Mouse (Mus musculus) MEL (cell line): ENCODE measurements around the gene March10. TPM values are rescaled to one million over a fixed set of nuclear protein-coding genes. Genes with fewer than 3 reads are reported as not detected.

Experiments used
- DNase-seq: peaks from one replicate; pipeline ENCODE4 v3.0.0; 2011; ENCODE audit warnings: low read depth, low spot score
- H3K27ac ChIP-seq: 2 replicates; pipeline ENCODE4 v1.5.1; 2012; ENCODE audit warnings: low read depth, mild to moderate bottlenecking, control low read depth, low read length, moderate library complexity; ENCODE audit not compliant: control insufficient read depth
- H3K27me3 ChIP-seq, 2 experiments: fragments of 150-350 bp in 1 of 2; sonication (generic) in 1 of 2; 2 replicates each; pipeline ENCODE4 v1.6.1; 2012; ENCODE audit warnings: low read length in 2 of 2, mild to moderate bottlenecking in 2 of 2, improper control_type of control experiment in 1 of 2, moderate library complexity in 1 of 2; ENCODE audit not compliant: insufficient read depth in 2 of 2, control insufficient read depth in 1 of 2
- H3K36me3 ChIP-seq, 2 experiments: 2 replicates each; pipeline ENCODE4 v1.6.1; 2012 to 2014; ENCODE audit warnings: low read length in 2 of 2, improper control_type of control experiment in 1 of 2, inconsistent platforms in 1 of 2, mild to moderate bottlenecking in 1 of 2; ENCODE audit not compliant: insufficient read depth in 2 of 2, control insufficient read depth in 1 of 2
- H3K4me1 ChIP-seq, 2 experiments: fragments of 150-350 bp in 1 of 2; sonication (generic) in 1 of 2; 2 replicates each; pipeline ENCODE4 v1.6.1; 2012; ENCODE audit warnings: low read length in 2 of 2, improper control_type of control experiment in 1 of 2, mild to moderate bottlenecking in 1 of 2; ENCODE audit not compliant: insufficient read depth in 2 of 2, control insufficient read depth in 1 of 2
- H3K4me3 ChIP-seq, 2 experiments: fragments of 150-350 bp in 1 of 2; sonication (generic) in 1 of 2; 2 replicates each; pipeline ENCODE4 v1.5.1; 2012; ENCODE audit warnings: low read depth in 2 of 2, low read length in 2 of 2, mild to moderate bottlenecking in 2 of 2, moderate library complexity in 2 of 2, control low read depth in 1 of 2, improper control_type of control experiment in 1 of 2; ENCODE audit not compliant: control insufficient read depth in 1 of 2, insufficient read depth in 1 of 2
- H3K79me2 ChIP-seq: 2 replicates; pipeline ENCODE4 v1.6.1; 2012; ENCODE audit warnings: mild to moderate bottlenecking, low read length, moderate library complexity; ENCODE audit not compliant: control insufficient read depth, poor library complexity, insufficient read depth
- H3K9ac ChIP-seq: 2 replicates; pipeline ENCODE4 v1.6.1; 2012; ENCODE audit warnings: low read depth, mild to moderate bottlenecking, control low read depth, low read length, moderate library complexity; ENCODE audit not compliant: control insufficient read depth, poor library complexity, severe bottlenecking
- H3K9me3 ChIP-seq: fragments of 150-350 bp; sonication (generic); replicated peaks from 2 replicates; pipeline ENCODE4 v1.6.1; 2012; ENCODE audit warnings: mild to moderate bottlenecking, low read length, improper control_type of control experiment, moderate library complexity; ENCODE audit not compliant: insufficient read depth
- BHLHE40 ChIP-seq: IDR thresholded peaks from 2 replicates; pipeline ENCODE4 v1.6.1; 2012; ENCODE audit warnings: low read depth, mild to moderate bottlenecking, inconsistent platforms, low read length, improper control_type of control experiment, borderline replicate concordance
- CHD1 ChIP-seq: IDR thresholded peaks from 2 replicates; pipeline ENCODE4 v1.6.1; 2012; ENCODE audit warnings: low read depth, mild to moderate bottlenecking, inconsistent platforms, low read length, improper control_type of control experiment
- CHD2 ChIP-seq: IDR thresholded peaks from 2 replicates; pipeline ENCODE4 v1.6.1; 2011; ENCODE audit warnings: low read length, improper control_type of control experiment
- CTCF ChIP-seq, 3 experiments: IDR thresholded peaks in 2 of 3; conservative IDR thresholded peaks in 1 of 3; 2 replicates each; pipeline ENCODE4 v1.5.1; 2011 to 2012; ENCODE audit warnings: low read length in 3 of 3, low read depth in 2 of 3, mild to moderate bottlenecking in 2 of 3, improper control_type of control experiment in 1 of 3, inconsistent platforms in 1 of 3, mixed read lengths in 1 of 3, moderate library complexity in 1 of 3; ENCODE audit not compliant: control insufficient read depth in 1 of 3, insufficient read depth in 1 of 3, poor library complexity in 1 of 3, severe bottlenecking in 1 of 3
- E2F4 ChIP-seq: IDR thresholded peaks from 2 replicates; pipeline ENCODE4 v1.6.1; 2011; ENCODE audit warnings: low read depth, low read length, improper control_type of control experiment, borderline replicate concordance
- ETS1 ChIP-seq: IDR thresholded peaks from 2 replicates; pipeline ENCODE4 v1.6.1; 2012; ENCODE audit warnings: low read depth, mild to moderate bottlenecking, inconsistent platforms, low read length, improper control_type of control experiment, moderate library complexity
- GABPA ChIP-seq: IDR thresholded peaks from 2 replicates; pipeline ENCODE4 v1.6.1; 2012; ENCODE audit warnings: low read depth, mild to moderate bottlenecking, inconsistent platforms, low read length, improper control_type of control experiment, moderate library complexity
- GATA1 ChIP-seq: IDR thresholded peaks from 2 replicates; pipeline ENCODE4 v1.6.1; 2011; ENCODE audit warnings: low read depth, low read length, improper control_type of control experiment
- JUND ChIP-seq: IDR thresholded peaks from 2 replicates; pipeline ENCODE4 v1.6.1; 2011; ENCODE audit warnings: low read depth, mild to moderate bottlenecking, improper control_type of control experiment, low read length
- MAZ ChIP-seq: IDR thresholded peaks from 2 replicates; pipeline ENCODE4 v1.6.1; 2012; ENCODE audit warnings: low read depth, mild to moderate bottlenecking, inconsistent platforms, low read length, improper control_type of control experiment
- MXI1 ChIP-seq: IDR thresholded peaks from 2 replicates; pipeline ENCODE4 v1.6.1; 2011; ENCODE audit warnings: mild to moderate bottlenecking, low read depth, low read length, improper control_type of control experiment
- MYB ChIP-seq: IDR thresholded peaks from 2 replicates; pipeline ENCODE4 v1.6.1; 2011; ENCODE audit warnings: mild to moderate bottlenecking, low read depth, low read length, improper control_type of control experiment
- MYC ChIP-seq: IDR thresholded peaks from 2 replicates; pipeline ENCODE4 v1.6.1; 2011; ENCODE audit warnings: low read depth, mild to moderate bottlenecking, low read length, improper control_type of control experiment, moderate library complexity
- NELFE ChIP-seq: IDR thresholded peaks from 2 replicates; pipeline ENCODE4 v1.6.1; 2011; ENCODE audit warnings: low read depth, low read length, improper control_type of control experiment
- POLR2A ChIP-seq, 2 experiments: IDR thresholded peaks; 2 replicates each; pipeline ENCODE4 v1.6.1; 2011 to 2012; ENCODE audit warnings: low read length in 2 of 2, mild to moderate bottlenecking in 2 of 2, control low read depth in 1 of 2, improper control_type of control experiment in 1 of 2, low read depth in 1 of 2, moderate library complexity in 1 of 2; ENCODE audit not compliant: control insufficient read depth in 1 of 2, insufficient read depth in 1 of 2, poor library complexity in 1 of 2
- POLR2AphosphoS2 ChIP-seq: IDR thresholded peaks from 2 replicates; pipeline ENCODE4 v1.6.1; 2011; ENCODE audit warnings: low read length, improper control_type of control experiment
- POLR2AphosphoS5 ChIP-seq: IDR thresholded peaks from 2 replicates; pipeline ENCODE4 v1.6.1; 2012; ENCODE audit warnings: low read depth, borderline replicate concordance, mild to moderate bottlenecking, inconsistent platforms, low read length, moderate library complexity, mixed read lengths
- TAL1 ChIP-seq: IDR thresholded peaks from 2 replicates; pipeline ENCODE4 v1.6.1; 2012; ENCODE audit warnings: mild to moderate bottlenecking, inconsistent platforms, low read length, moderate library complexity, mixed read lengths
- TBP ChIP-seq: IDR thresholded peaks from 2 replicates; pipeline ENCODE4 v1.8.0; 2011; ENCODE audit warnings: low read depth, low read length, improper control_type of control experiment
- TCF12 ChIP-seq: IDR thresholded peaks from 2 replicates; pipeline ENCODE4 v1.6.1; 2014; ENCODE audit warnings: low read depth, mild to moderate bottlenecking, inconsistent platforms, low read length, improper control_type of control experiment, moderate library complexity
- UBTF ChIP-seq: IDR thresholded peaks from 2 replicates; pipeline ENCODE4 v1.6.1; 2012; ENCODE audit warnings: low read depth, mild to moderate bottlenecking, inconsistent platforms, low read length, improper control_type of control experiment, moderate library complexity, borderline replicate concordance; ENCODE audit not compliant: insufficient read depth
- USF1 ChIP-seq: IDR thresholded peaks from 2 replicates; pipeline ENCODE4 v1.6.1; 2014; ENCODE audit warnings: low read depth, mild to moderate bottlenecking, inconsistent platforms, low read length, improper control_type of control experiment, moderate library complexity
- USF2 ChIP-seq, 2 experiments: IDR thresholded peaks; 2 replicates each; pipeline ENCODE4 v1.6.1; 2011 to 2012; ENCODE audit warnings: improper control_type of control experiment in 2 of 2, low read length in 2 of 2, borderline replicate concordance in 1 of 2, inconsistent platforms in 1 of 2, low read depth in 1 of 2, mild to moderate bottlenecking in 1 of 2; ENCODE audit not compliant: insufficient read depth in 1 of 2
- ZC3H11A ChIP-seq: IDR thresholded peaks from 2 replicates; pipeline ENCODE4 v1.6.1; 2012; ENCODE audit warnings: low read depth, mild to moderate bottlenecking, inconsistent platforms, low read length, improper control_type of control experiment
- ZKSCAN1 ChIP-seq: IDR thresholded peaks from 2 replicates; pipeline ENCODE4 v1.6.1; 2012; ENCODE audit warnings: low read depth, mild to moderate bottlenecking, inconsistent platforms, low read length, improper control_type of control experiment, moderate library complexity
- ZMIZ1 ChIP-seq: IDR thresholded peaks from 2 replicates; pipeline ENCODE4 v1.6.1; 2012; ENCODE audit warnings: low read depth, mild to moderate bottlenecking, inconsistent platforms, low read length, improper control_type of control experiment, moderate library complexity
- ZNF384 ChIP-seq: IDR thresholded peaks from 2 replicates; pipeline ENCODE4 v1.6.1; 2012; ENCODE audit warnings: low read depth, mild to moderate bottlenecking, inconsistent platforms, low read length, improper control_type of control experiment
- polyA plus RNA-seq, 2 experiments: library from polyadenylated mRNA; stranded (reverse) in 1 of 2; unstranded in 1 of 2; fragments of >175 nt in 1 of 2; fragments of >200 nt in 1 of 2; gene quantifications; 2 replicates each; pipeline versions ENCODE4 v1.2.1 to v1.2.4; 2012; ENCODE audit warnings: low replicate concordance in 2 of 2, low read depth in 1 of 2; ENCODE audit not compliant: insufficient read length in 2 of 2, insufficient read depth in 1 of 2, missing spikeins in 1 of 2
- total RNA-seq: library from RNA; depleted of rRNA; stranded (reverse); fragments of 300-350 nt; gene quantifications from 2 replicates; pipeline ENCODE4 v1.2.3, GENCODE M21; 2012

March10 gene
- total and polyA plus RNA-seq, 3 experiments, result not detected

GRCm38 (mm10) chr11:105332468-105332867, 124.1 kb downstream of the March10 start (continued):
- TF ChIP-seq POLR2AphosphoS5 (no peak), CHD2 (no peak), MXI1 (no peak), ZKSCAN1 (no peak), NELFE (no peak), USF2 (IDR thresholded peaks at IDR 0.05; ENCODE audit: borderline replicate concordance in 1 of 2, insufficient read depth in 1 of 2, low read depth in 1 of 2, low read length in 2 of 2) (no peak), CHD1 (no peak), BHLHE40 (no peak), GATA1 (no peak), MYC (no peak), ZNF384 (no peak), POLR2AphosphoS2 (no peak), ZMIZ1 (no peak), USF1 (no peak), MAZ (no peak), JUND (no peak), E2F4 (no peak), TAL1 (no peak)

GRCm38 (mm10) chr11:105331732-105332131, 124.8 kb downstream of the March10 start:
- no peak for TF ChIP-seq MXI1
- no peak for TF ChIP-seq UBTF
- TF ChIP-seq MYC, result no peak
- no peak for TF ChIP-seq CHD2
- TF ChIP-seq JUND, result no peak
- TF ChIP-seq USF2 (IDR thresholded peaks at IDR 0.05; ENCODE audit: borderline replicate concordance in 1 of 2, insufficient read depth in 1 of 2, low read depth in 1 of 2, low read length in 2 of 2), result no peak
- TF ChIP-seq ETS1, result no peak
- TF ChIP-seq MYB, result no peak
- TF ChIP-seq GABPA, result no peak
- TF ChIP-seq POLR2A (IDR thresholded peaks at IDR 0.05; ENCODE audit: control insufficient read depth in 1 of 2, insufficient read depth in 1 of 2, low read depth in 1 of 2, low read length in 2 of 2, poor library complexity in 1 of 2), result no peak
- TF ChIP-seq NELFE, result no peak
- no peak for TF ChIP-seq MAZ
- TF ChIP-seq GATA1, result no peak
- no peak for TF ChIP-seq ZC3H11A
- TF ChIP-seq E2F4, result no peak
- TF ChIP-seq TCF12, result no peak
- no peak for TF ChIP-seq POLR2AphosphoS2
- TF ChIP-seq ZNF384, result no peak
- TF ChIP-seq CTCF (IDR thresholded peaks at IDR 0.05 in 2 of 3, conservative IDR thresholded peaks at IDR 0.05 in 1 of 3; ENCODE audit: control insufficient read depth in 1 of 3, insufficient read depth in 1 of 3, low read depth in 2 of 3, low read length in 3 of 3, poor library complexity in 1 of 3, severe bottlenecking in 1 of 3), result no peak
- no peak for TF ChIP-seq TBP
- TF ChIP-seq, all 39 proteins: peak for 0
- no peaks in the 10 kb centered on the region for H3K36me3 ChIP-seq
- no peak overlapping the region for H3K4me3 ChIP-seq
- DNase-seq, result peak; percentile 23
- no peaks in the 10 kb centered on the region for H3K79me2 ChIP-seq
- no peaks in the 10 kb centered on the region for H3K9me3 ChIP-seq
- no peaks in the 10 kb centered on the region; a peak in 1 of 4 replicates for H3K4me1 ChIP-seq
- peaks cover 0 to 5% of the 10 kb centered on the region in 2 experiments; a peak in 1 of 4 replicates for H3K27me3 ChIP-seq
- no peak overlapping the region for H3K9ac ChIP-seq
- no peak overlapping the region for H3K27ac ChIP-seq
